Mouse (Mus musculus): ENCODE measurements around the gene Gm20696. TPM values are rescaled to one million over a fixed set of nuclear protein-coding genes. Genes with fewer than 3 reads are reported as not detected.

The Gm20696 gene
- total RNA-seq, 1 experiment = 0.58 TPM

GRCm38 (mm10) chr6:99475040-99475439 is 191.6 kb downstream of the Gm20696 start:
- H3K4me3 ChIP-seq (ENCODE audit: insufficient read depth in 1 of 2, low read depth in 1 of 2, low read length in 2 of 2, poor library complexity in 1 of 2, severe bottlenecking in 1 of 2) = no peak overlapping the region
- no peak overlapping the region for H3K9ac ChIP-seq (ENCODE audit: insufficient read depth, low read depth, low read length, poor library complexity, severe bottlenecking)
- no peaks in the 10 kb centered on the region for H3K4me1 ChIP-seq (ENCODE audit: control insufficient read depth in 2 of 2, insufficient read depth in 2 of 2, low read length in 2 of 2, poor library complexity in 1 of 2)
- no peaks in the 10 kb centered on the region for H3K9me3 ChIP-seq (ENCODE audit: control insufficient read depth, insufficient read depth, low read depth, low read length)
- no peak overlapping the region for H3K27ac ChIP-seq (ENCODE audit: insufficient read depth, low read depth, low read length, poor library complexity, severe bottlenecking)
- no peak for TF ChIP-seq CHD2 (IDR thresholded peaks at IDR 0.05; ENCODE audit: low read depth, low read length)
- no peak for TF ChIP-seq ZC3H11A (IDR thresholded peaks at IDR 0.05; ENCODE audit: borderline replicate concordance, low read depth, low read length)
- TF ChIP-seq HCFC1 (IDR thresholded peaks at IDR 0.05; ENCODE audit: borderline replicate concordance, insufficient read depth, low read length) = no peak
- no peak for TF ChIP-seq ZNF384 (IDR thresholded peaks at IDR 0.05; ENCODE audit: low read depth, low read length)
- in situ Hi-C loops (cut with MboI; ENCODE audit: low sequenced_read_pairs in 2 of 2, unreplicated experiment in 2 of 2) = no loop called here
- DNase-seq (ENCODE audit: low read depth, low spot score) = no peak
- no peaks in the 10 kb centered on the region for H3K36me3 ChIP-seq (ENCODE audit: control insufficient read depth, insufficient read depth, low read length, poor library complexity, severe bottlenecking)

GRCm38 (mm10) chr6:99470906-99471305 is 195.7 kb downstream of the Gm20696 start:
- DNase-seq (ENCODE audit: low read depth, low spot score) = no peak
- no peak overlapping the region for H3K4me3 ChIP-seq (ENCODE audit: insufficient read depth in 1 of 2, low read depth in 1 of 2, low read length in 2 of 2, poor library complexity in 1 of 2, severe bottlenecking in 1 of 2)

GRCm38 (mm10) chr6:99469134-99469834 is 197.3 kb downstream of the Gm20696 start:
- no peaks in the 10 kb centered on the region for H3K4me1 ChIP-seq (ENCODE audit: control insufficient read depth in 2 of 2, insufficient read depth in 2 of 2, low read length in 2 of 2, poor library complexity in 1 of 2)
- TF ChIP-seq CHD2 (IDR thresholded peaks at IDR 0.05; ENCODE audit: low read depth, low read length) (no peak), MAFK (IDR thresholded peaks at IDR 0.05; ENCODE audit: insufficient read depth, low read depth, low read length) (no peak), ZNF384 (IDR thresholded peaks at IDR 0.05; ENCODE audit: low read depth, low read length) (no peak), HCFC1 (IDR thresholded peaks at IDR 0.05; ENCODE audit: borderline replicate concordance, insufficient read depth, low read length) (no peak), ZC3H11A (IDR thresholded peaks at IDR 0.05; ENCODE audit: borderline replicate concordance, low read depth, low read length) (no peak)
- in situ Hi-C loops (cut with MboI; ENCODE audit: low sequenced_read_pairs in 2 of 2, unreplicated experiment in 2 of 2) = no loop called here
- H3K36me3 ChIP-seq (ENCODE audit: control insufficient read depth, insufficient read depth, low read length, poor library complexity, severe bottlenecking) = no peaks in the 10 kb centered on the region
- no peak overlapping the region for H3K4me3 ChIP-seq (ENCODE audit: insufficient read depth in 1 of 2, low read depth in 1 of 2, low read length in 2 of 2, poor library complexity in 1 of 2, severe bottlenecking in 1 of 2)
- H3K27ac ChIP-seq (ENCODE audit: insufficient read depth, low read depth, low read length, poor library complexity, severe bottlenecking) = no peak overlapping the region
- no peak for DNase-seq (ENCODE audit: low read depth, low spot score)
- no peaks in the 10 kb centered on the region for H3K9me3 ChIP-seq (ENCODE audit: control insufficient read depth, insufficient read depth, low read depth, low read length)
- H3K9ac ChIP-seq (ENCODE audit: insufficient read depth, low read depth, low read length, poor library complexity, severe bottlenecking) = no peak overlapping the region

More at GRCm38 (mm10) chr6:99470906-99471305, 195.7 kb downstream of the Gm20696 start:
- Histone ChIP-seq H3K36me3 (ENCODE audit: control insufficient read depth, insufficient read depth, low read length, poor library complexity, severe bottlenecking) (no peaks in the 10 kb centered on the region), H3K9me3 (ENCODE audit: control insufficient read depth, insufficient read depth, low read depth, low read length) (no peaks in the 10 kb centered on the region), H3K27ac (ENCODE audit: insufficient read depth, low read depth, low read length, poor library complexity, severe bottlenecking) (no peak overlapping the region), H3K4me1 (ENCODE audit: control insufficient read depth in 2 of 2, insufficient read depth in 2 of 2, low read length in 2 of 2, poor library complexity in 1 of 2) (no peaks in the 10 kb centered on the region), H3K9ac (ENCODE audit: insufficient read depth, low read depth, low read length, poor library complexity, severe bottlenecking) (no peak overlapping the region)
- TF ChIP-seq MAFK (IDR thresholded peaks at IDR 0.05; ENCODE audit: insufficient read depth, low read depth, low read length) = no peak
- no peak for TF ChIP-seq CHD2 (IDR thresholded peaks at IDR 0.05; ENCODE audit: low read depth, low read length)
- TF ChIP-seq ZNF384 (IDR thresholded peaks at IDR 0.05; ENCODE audit: low read depth, low read length) = no peak
- TF ChIP-seq ZC3H11A (IDR thresholded peaks at IDR 0.05; ENCODE audit: borderline replicate concordance, low read depth, low read length) = no peak
- TF ChIP-seq HCFC1 (IDR thresholded peaks at IDR 0.05; ENCODE audit: borderline replicate concordance, insufficient read depth, low read length) = no peak
- in situ Hi-C loops (cut with MboI; ENCODE audit: low sequenced_read_pairs in 2 of 2, unreplicated experiment in 2 of 2) = no loop called here

GRCm38 (mm10) chr6:99467831-99468230 is 198.8 kb downstream of the Gm20696 start:
- H3K9me3 ChIP-seq (ENCODE audit: control insufficient read depth, insufficient read depth, low read depth, low read length) = no peaks in the 10 kb centered on the region
- H3K9ac ChIP-seq (ENCODE audit: insufficient read depth, low read depth, low read length, poor library complexity, severe bottlenecking) = no peak overlapping the region
- in situ Hi-C loops (cut with MboI; ENCODE audit: low sequenced_read_pairs in 2 of 2, unreplicated experiment in 2 of 2) = no loop called here
- TF ChIP-seq ZC3H11A (IDR thresholded peaks at IDR 0.05; ENCODE audit: borderline replicate concordance, low read depth, low read length) (no peak), CHD2 (IDR thresholded peaks at IDR 0.05; ENCODE audit: low read depth, low read length) (no peak), MAFK (IDR thresholded peaks at IDR 0.05; ENCODE audit: insufficient read depth, low read depth, low read length) (no peak), HCFC1 (IDR thresholded peaks at IDR 0.05; ENCODE audit: borderline replicate concordance, insufficient read depth, low read length) (no peak)
- no peaks in the 10 kb centered on the region for H3K36me3 ChIP-seq (ENCODE audit: control insufficient read depth, insufficient read depth, low read length, poor library complexity, severe bottlenecking)
- peaks cover 0 to 4% of the 10 kb centered on the region in 2 experiments; a peak in 1 of 4 replicates for H3K4me1 ChIP-seq (ENCODE audit: control insufficient read depth in 2 of 2, insufficient read depth in 2 of 2, low read length in 2 of 2, poor library complexity in 1 of 2)
- no peak for DNase-seq (ENCODE audit: low read depth, low spot score)
- no peak overlapping the region for H3K4me3 ChIP-seq (ENCODE audit: insufficient read depth in 1 of 2, low read depth in 1 of 2, low read length in 2 of 2, poor library complexity in 1 of 2, severe bottlenecking in 1 of 2)
- no peak overlapping the region for H3K27ac ChIP-seq (ENCODE audit: insufficient read depth, low read depth, low read length, poor library complexity, severe bottlenecking)
